ENCODE assay signal across 11 mouse cellular contexts in genomic region chr11:120578024-120578693, GRCm38 (mm10). TPM values are rescaled to one million over a fixed set of nuclear protein-coding genes. Genes with fewer than 3 reads are reported as not detected.
A peak's percentile ranks its signal among the peaks of the same experiment; 100 is the strongest.
DNase-seq lines count a peak whose midpoint lies in the region; ATAC-seq and TF ChIP-seq lines count a peak whose summit lies in the region.
"Had no signal": no experiment of that assay in that cellular context is flagged by ENCODE, and none has a peak within 500 bp of the region (broad histone marks: within the 10 kb centered on the region; RNA-seq: fewer than 3 reads in every experiment).

No protein-coding gene starts in this region.

- H3K27ac ChIP-seq in intestine, embryonic 15.5 days: no peak overlapping the region; the same call in 1 of the 2 replicates
- peak overlapping the region; percentile 27; the same call in 1 of the 2 replicates for H3K27ac ChIP-seq in limb, embryonic 15.5 days

- DNase-seq in heart, adult 11 months: peak; percentile 93
- DNase-seq in heart, postnatal 25 days (ENCODE audit: low spot score): no peak
- DNase-seq in G1E (ENCODE audit: low spot score): no peak
- DNase-seq in left cerebral cortex, postnatal 4 days: no peak
- no peak for DNase-seq in cerebellum, adult 11 months
- DNase-seq: right cerebral cortex, postnatal 25 days had no signal

- H3K9me3 ChIP-seq in G1E (replicated peaks): no peaks in the 10 kb centered on the region
- H3K9me3 ChIP-seq in intestine, embryonic 15.5 days: no peaks in the 10 kb centered on the region
- H3K9me3 ChIP-seq in limb, embryonic 15.5 days: no peaks in the 10 kb centered on the region

- 82% methylated on average over 10 of the region's 10 CpGs for WGBS in intestine, embryonic 15.5 days
- WGBS in limb, embryonic 15.5 days: 78% methylated on average over 10 of the region's 10 CpGs

- TF ChIP-seq CTCF in G1E (IDR thresholded peaks at IDR 0.05; ENCODE audit: low read depth, low read length): no peak

- intact Hi-C loops in heart, postnatal 25 days (cut with DNase I): loop anchor here (2.0 kb wide), 1 partner anchor 35 kb away; no protein-coding TSS in a partner anchor
- intact Hi-C loops in left cerebral cortex, postnatal 4 days (cut with DNase I): no loop called here

- H3K27me3 ChIP-seq in G1E (ENCODE audit: insufficient read depth, low read length): no peaks in the 10 kb centered on the region
- no peaks in the 10 kb centered on the region for H3K27me3 ChIP-seq in intestine, embryonic 15.5 days (replicated peaks)
- no peaks in the 10 kb centered on the region for H3K27me3 ChIP-seq in limb, embryonic 15.5 days

- no peak overlapping the region for H3K4me2 ChIP-seq in intestine, embryonic 15.5 days (replicated peaks)
- no peak overlapping the region for H3K4me2 ChIP-seq in limb, embryonic 15.5 days
- H3K4me2 ChIP-seq: heart, embryonic 11.5 days had no signal

- ATAC-seq in G1E (ENCODE audit: extremely low read depth, insufficient number of reproducible peaks, low FRiP score, poor library complexity, severe bottlenecking): no peak
- ATAC-seq in intestine, embryonic 15.5 days: no peak
- no peak for ATAC-seq in limb, embryonic 15.5 days (ENCODE audit: insufficient number of reproducible peaks, low FRiP score, low TSS enrichment, low read depth)

- H3K36me3 ChIP-seq in G1E (replicated peaks): peaks cover 65% of the 10 kb centered on the region
- H3K36me3 ChIP-seq in intestine, embryonic 15.5 days: peaks cover 18% of the 10 kb centered on the region
- peaks cover 33% of the 10 kb centered on the region for H3K36me3 ChIP-seq in limb, embryonic 15.5 days

- H3K9ac ChIP-seq in intestine, embryonic 15.5 days: peak overlapping the region; percentile 5; the same call in 1 of the 2 replicates
- no peak overlapping the region for H3K9ac ChIP-seq in limb, embryonic 15.5 days

- H3K4me3 ChIP-seq in G1E (ENCODE audit: low read depth, low read length): peak overlapping the region; percentile 81; the same call in 1 of the 2 replicates
- H3K4me3 ChIP-seq in intestine, embryonic 15.5 days (replicated peaks): no peak overlapping the region
- no peak overlapping the region for H3K4me3 ChIP-seq in limb, embryonic 15.5 days

- H3K4me1 ChIP-seq in G1E (ENCODE audit: insufficient read depth, low read depth, low read length): peaks cover 69% of the 10 kb centered on the region
- H3K4me1 ChIP-seq in intestine, embryonic 15.5 days (replicated peaks): peaks cover 43% of the 10 kb centered on the region
- peaks cover 40% of the 10 kb centered on the region for H3K4me1 ChIP-seq in limb, embryonic 15.5 days

RNA-seq across cellular contexts. Expression of gene Arhgdia, which starts 3.3 kb away (rescaled TPM):
- 100 to 1,000 TPM; 142 to 158 TPM for total RNA-seq in heart, postnatal 25 days (2021)
- total RNA-seq in G1E (2014; fragmentation: Nextera tagmentation): 354 and 381 TPM in 2 replicates
- total RNA-seq in G1E (2017): 155 and 158 TPM in 2 replicates
- polyA plus RNA-seq in G1E (2012): 1,000 and 1,072 TPM in 2 replicates
- 559 and 611 TPM in 2 replicates for polyA plus RNA-seq in intestine, embryonic 15.5 days (2015; fragmentation: Nextera tagmentation; extraction: Ambion mirVana)
- polyA plus RNA-seq in limb, embryonic 15.5 days (2015; fragmentation: Nextera tagmentation; extraction: Ambion mirVana): 581 and 641 TPM in 2 replicates
- 100 to 1,000 TPM; 351 to 368 TPM for total RNA-seq in left cerebral cortex, postnatal 4 days (2021)

RNA-seq across cellular contexts. Expression of gene P4hb, which starts 5.1 kb away (rescaled TPM):
- 100 to 1,000 TPM; 228 to 255 TPM for total RNA-seq in heart, postnatal 25 days (2021)
- total RNA-seq in G1E (2014; fragmentation: Nextera tagmentation) (268 and 289 TPM in 2 replicates), G1E (2017) (411 and 414 TPM in 2 replicates)
- 516 and 719 TPM in 2 replicates for polyA plus RNA-seq in G1E (2012)
- 992 and 1,107 TPM in 2 replicates for polyA plus RNA-seq in intestine, embryonic 15.5 days (2015; fragmentation: Nextera tagmentation; extraction: Ambion mirVana)
- polyA plus RNA-seq in limb, embryonic 15.5 days (2015; fragmentation: Nextera tagmentation; extraction: Ambion mirVana): 1,021 and 1,099 TPM in 2 replicates
- total RNA-seq in left cerebral cortex, postnatal 4 days (2021): 100 to 1,000 TPM; 187 to 203 TPM

RNA-seq across cellular contexts. Expression of gene Alyref, which starts 20.0 kb away (rescaled TPM):
- total RNA-seq in heart, postnatal 25 days (2021): 10 to 100 TPM; 49.3 to 52.6 TPM
- total RNA-seq in G1E (2014; fragmentation: Nextera tagmentation): 89.8 and 122 TPM in 2 replicates
- total RNA-seq in G1E (2017): 270 and 280 TPM in 2 replicates
- polyA plus RNA-seq in G1E (2012): 505 and 623 TPM in 2 replicates
- polyA plus RNA-seq in intestine, embryonic 15.5 days (2015; fragmentation: Nextera tagmentation; extraction: Ambion mirVana): 406 and 459 TPM in 2 replicates
- 342 and 405 TPM in 2 replicates for polyA plus RNA-seq in limb, embryonic 15.5 days (2015; fragmentation: Nextera tagmentation; extraction: Ambion mirVana)
- 100 to 1,000 TPM; 111 to 113 TPM for total RNA-seq in left cerebral cortex, postnatal 4 days (2021)

RNA-seq across cellular contexts. Expression of gene Anapc11, which starts 20.1 kb away (rescaled TPM):
- total RNA-seq in heart, postnatal 25 days (2021): 10 to 100 TPM; 82.6 to 90.3 TPM
- total RNA-seq in G1E (2014; fragmentation: Nextera tagmentation): 83.1 and 83.8 TPM in 2 replicates
- 62.3 and 69.3 TPM in 2 replicates for total RNA-seq in G1E (2017)
- polyA plus RNA-seq in G1E (2012): 176 and 212 TPM in 2 replicates
- 178 and 194 TPM in 2 replicates for polyA plus RNA-seq in intestine, embryonic 15.5 days (2015; fragmentation: Nextera tagmentation; extraction: Ambion mirVana)
- polyA plus RNA-seq in limb, embryonic 15.5 days (2015; fragmentation: Nextera tagmentation; extraction: Ambion mirVana): 212 and 215 TPM in 2 replicates
- total RNA-seq in left cerebral cortex, postnatal 4 days (2021): 100 to 1,000 TPM; 113 to 115 TPM

RNA-seq across cellular contexts. Expression of gene Ppp1r27, which starts 27.2 kb away (rescaled TPM):
- total RNA-seq in heart, postnatal 25 days (2021): not detected
- total RNA-seq in G1E (2014; fragmentation: Nextera tagmentation): not detected in 2 replicates
- not detected in 2 replicates for total RNA-seq in G1E (2017)
- not detected in 2 replicates for polyA plus RNA-seq in G1E (2012)
- not detected in 2 replicates for polyA plus RNA-seq in intestine, embryonic 15.5 days (2015; fragmentation: Nextera tagmentation; extraction: Ambion mirVana)
- 3.2 and 11.9 TPM in 2 replicates for polyA plus RNA-seq in limb, embryonic 15.5 days (2015; fragmentation: Nextera tagmentation; extraction: Ambion mirVana)
- total RNA-seq in left cerebral cortex, postnatal 4 days (2021): not detected
- total RNA-seq: layer of hippocampus, postnatal 10 days; MEL had no signal
- polyA plus RNA-seq: heart, embryonic 11.5 days had no signal
